Mouse (Mus musculus) forebrain, embryonic 15.5 days (tissue): ENCODE data around the gene Gper1. TPM values are rescaled to one million over a fixed set of nuclear protein-coding genes. Genes with fewer than 3 reads are reported as not detected.

ENCODE experiments used
- ATAC-seq: fragments of 200-750 bp; cut with Nextera tagmentation; replicated peaks from 2 replicates; pipeline ENCODE4 v1.8.0; 2017; ENCODE audit warnings: mild to moderate bottlenecking, moderate TSS enrichment, moderate library complexity
- H3K27ac ChIP-seq: fragments of 300-500 bp; sonication (generic); replicated peaks from 2 replicates; pipeline ENCODE4 v1.5.1; 2015; ENCODE audit warnings: mild to moderate bottlenecking, inconsistent platforms
- H3K27me3 ChIP-seq: fragments of 300-500 bp; sonication (generic); 2 replicates; pipeline ENCODE4 v1.6.1; 2015; ENCODE audit warnings: inconsistent platforms
- H3K36me3 ChIP-seq: fragments of 300-500 bp; sonication (generic); 2 replicates; pipeline ENCODE4 v1.6.1; 2015; ENCODE audit warnings: mild to moderate bottlenecking, inconsistent platforms
- H3K4me1 ChIP-seq: fragments of 300-500 bp; sonication (generic); 2 replicates; pipeline ENCODE4 v1.6.1; 2015; ENCODE audit warnings: inconsistent platforms
- H3K4me2 ChIP-seq: fragments of 300-500 bp; sonication (generic); replicated peaks from 2 replicates; pipeline ENCODE4 v1.6.1; 2015; ENCODE audit warnings: mild to moderate bottlenecking, inconsistent platforms
- H3K4me3 ChIP-seq: fragments of 300-500 bp; sonication (generic); 2 replicates; pipeline ENCODE4 v1.5.1; 2015; ENCODE audit warnings: mild to moderate bottlenecking, inconsistent platforms
- H3K9ac ChIP-seq: fragments of 300-500 bp; sonication (generic); replicated peaks from 2 replicates; pipeline ENCODE4 v1.6.1; 2015; ENCODE audit warnings: mild to moderate bottlenecking, inconsistent platforms
- H3K9me3 ChIP-seq: fragments of 300-500 bp; sonication (generic); 2 replicates; pipeline ENCODE4 v1.6.1; 2016; ENCODE audit warnings: inconsistent platforms
- WGBS: fragments of 180-500 bp; shearing (Covaris S2); methylation state at CpG from one replicate; pipeline ENCODE4 v1.1.7; 2015; ENCODE audit warnings: mixed read lengths; 5-methylcytosine and 5-hydroxymethylcytosine counted together
- polyA plus RNA-seq: library from polyadenylated mRNA; unstranded; fragments of >200 nt; fragmentation: Nextera tagmentation; extraction: Ambion mirVana; gene quantifications from 2 replicates; pipeline ENCODE4 v1.2.1, GENCODE M21; 2015

Gene Gper1
- polyA plus RNA-seq, 1 experiment from 2014 or later, result 7.3 TPM

DNA sequence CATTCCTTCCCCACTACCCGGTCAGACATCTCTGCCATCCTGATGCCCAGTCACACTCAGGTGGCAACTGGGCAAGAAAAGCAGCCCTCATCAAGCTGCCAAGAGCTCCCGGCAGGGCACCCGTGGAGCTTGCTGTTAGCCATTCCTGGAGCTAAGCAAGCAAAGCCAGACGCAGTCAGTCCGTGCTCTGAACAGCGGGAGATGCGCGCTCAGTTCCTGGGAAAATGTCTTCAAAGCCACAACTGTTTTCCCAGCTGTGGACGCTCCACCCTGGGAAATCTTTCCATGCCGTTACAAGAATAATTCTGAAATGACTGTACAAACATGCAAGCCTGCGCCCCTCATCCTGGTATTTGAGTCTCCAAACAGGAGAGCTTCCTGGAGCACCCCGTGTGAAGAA, 19.5 kb downstream of the Gper1 start:
- ATAC-seq, result no peak
- Histone ChIP-seq H3K27me3 (no peaks in the 10 kb centered on the region), H3K4me1 (peaks cover 21% of the 10 kb centered on the region), H3K4me2 (no peak overlapping the region), H3K36me3 (no peaks in the 10 kb centered on the region), H3K9ac (no peak overlapping the region), H3K9me3 (no peaks in the 10 kb centered on the region), H3K4me3 (no peak overlapping the region), H3K27ac (peak overlapping the region; percentile 49; the same call in 1 of the 2 replicates)
- 88% methylated on average over 12 of the region's 12 CpGs for WGBS

DNA sequence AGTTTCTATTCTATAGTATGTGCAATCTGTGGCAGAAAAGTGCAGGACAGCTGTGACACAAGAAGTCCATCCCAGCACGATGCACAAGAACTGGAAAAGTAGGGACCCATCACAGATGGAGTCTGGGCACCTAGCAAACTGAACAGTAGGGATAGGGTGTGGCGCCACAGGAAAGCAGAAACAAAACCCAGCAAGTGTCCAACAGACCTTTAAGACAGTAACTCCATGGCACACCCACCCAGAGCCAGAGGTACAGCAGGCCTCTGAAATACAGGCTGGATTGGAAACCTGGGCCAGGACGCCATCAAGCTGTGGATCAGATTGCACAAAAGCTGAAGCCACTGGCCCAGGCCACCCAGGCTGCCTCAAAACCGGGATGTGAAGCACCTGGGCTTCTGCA, 20.0 kb downstream of the Gper1 start:
- Histone ChIP-seq H3K27ac (peak overlapping the region; percentile 49; the same call in 1 of the 2 replicates), H3K4me1 (peaks cover 19% of the 10 kb centered on the region), H3K9me3 (no peaks in the 10 kb centered on the region), H3K4me2 (no peak overlapping the region), H3K9ac (no peak overlapping the region), H3K36me3 (no peaks in the 10 kb centered on the region), H3K27me3 (no peaks in the 10 kb centered on the region), H3K4me3 (no peak overlapping the region)
- WGBS, result 79% methylated on average over 4 of the region's 4 CpGs
- no peak for ATAC-seq

DNA sequence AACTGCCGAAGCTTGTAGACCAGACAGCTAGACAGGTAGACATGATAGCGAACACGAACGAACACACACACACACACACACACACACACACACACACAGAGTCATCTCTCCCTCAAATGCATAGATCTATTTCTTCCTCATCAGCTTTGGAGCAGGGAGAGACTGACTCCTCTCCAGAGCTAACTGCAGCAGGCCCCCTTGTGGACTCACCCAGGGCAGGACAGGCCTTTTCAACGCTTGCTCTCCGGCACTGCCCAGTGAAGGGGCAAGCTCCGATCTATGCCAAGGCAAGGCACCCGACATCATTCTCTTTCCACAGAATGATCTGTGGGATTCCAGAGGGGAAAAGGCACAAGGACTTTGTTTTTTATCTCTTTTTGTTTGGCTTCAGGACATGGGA, 22.3 kb downstream of the Gper1 start:
- no peaks in the 10 kb centered on the region for H3K9me3 ChIP-seq
- WGBS, result 88% methylated on average over 8 of the region's 8 CpGs
- no peaks in the 10 kb centered on the region for H3K27me3 ChIP-seq
- no peak overlapping the region for H3K27ac ChIP-seq
- no peak overlapping the region for H3K4me3 ChIP-seq
- H3K4me2 ChIP-seq, result no peak overlapping the region
- H3K36me3 ChIP-seq, result no peaks in the 10 kb centered on the region
- H3K9ac ChIP-seq, result no peak overlapping the region
- H3K4me1 ChIP-seq, result peaks cover 21% of the 10 kb centered on the region
- no peak for ATAC-seq

DNA sequence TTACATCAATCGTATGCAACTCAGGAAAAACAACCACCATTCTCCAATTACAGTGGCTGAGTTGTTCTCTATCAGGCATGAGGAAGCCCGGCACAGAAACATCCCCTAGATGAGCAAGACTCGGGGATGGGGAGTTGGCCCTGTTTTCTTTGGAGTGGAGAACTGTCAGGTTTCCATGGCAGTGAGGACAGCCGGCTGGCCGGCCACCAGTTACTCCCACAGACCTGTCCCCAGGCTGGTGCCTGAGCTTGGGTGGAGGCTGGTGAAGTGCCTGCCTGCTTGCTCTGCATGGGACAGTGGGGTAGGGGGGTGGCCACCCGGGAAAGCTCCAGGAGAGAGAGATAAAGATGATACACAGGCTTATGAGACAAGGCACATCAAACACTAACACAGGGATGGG, 25.1 kb downstream of the Gper1 start:
- no peaks in the 10 kb centered on the region for H3K27me3 ChIP-seq
- no peak for ATAC-seq
- H3K4me3 ChIP-seq, result no peak overlapping the region
- 75% methylated on average over 6 of the region's 6 CpGs for WGBS
- no peak overlapping the region for H3K27ac ChIP-seq
- no peak overlapping the region for H3K4me2 ChIP-seq
- no peak overlapping the region for H3K9ac ChIP-seq
- no peaks in the 10 kb centered on the region for H3K9me3 ChIP-seq
- H3K36me3 ChIP-seq, result no peaks in the 10 kb centered on the region
- peaks cover 13% of the 10 kb centered on the region for H3K4me1 ChIP-seq

DNA sequence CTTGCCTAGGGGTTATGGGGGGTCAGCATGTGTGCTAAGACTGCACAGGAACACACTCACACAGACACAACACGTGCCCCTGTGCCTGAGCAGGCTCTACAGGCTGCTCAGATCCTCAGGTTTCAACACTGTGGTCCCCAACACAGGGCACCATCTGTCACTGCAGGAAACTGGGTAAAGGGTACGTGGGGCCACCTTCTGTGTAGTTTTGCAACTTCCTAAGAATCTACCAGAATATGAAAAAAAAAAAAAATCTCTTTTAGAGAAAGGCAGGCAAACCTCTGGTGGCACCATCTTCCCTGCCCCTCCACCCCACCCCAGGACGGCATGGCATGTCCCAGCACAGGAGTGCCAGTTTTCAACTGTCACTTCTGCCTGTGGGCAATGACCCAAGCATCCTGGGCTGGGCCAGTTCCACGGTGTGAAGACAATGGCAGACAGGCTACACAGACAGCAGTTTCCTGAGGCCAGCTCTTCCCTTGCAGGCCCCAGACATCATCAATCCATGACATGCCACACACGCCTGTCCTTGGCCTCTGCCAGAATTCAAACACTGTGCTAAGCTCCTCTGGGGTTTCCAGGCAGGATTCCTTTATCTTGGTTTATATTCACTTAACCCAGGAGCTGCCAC, 26.3 kb downstream of the Gper1 start:
- Histone ChIP-seq H3K36me3 (no peaks in the 10 kb centered on the region; the same call in 1 of the 2 replicates), H3K27ac (peak overlapping the region; percentile 21; the same call in 1 of the 2 replicates), H3K4me3 (no peak overlapping the region), H3K4me1 (peaks cover 13% of the 10 kb centered on the region), H3K9me3 (no peaks in the 10 kb centered on the region), H3K9ac (no peak overlapping the region), H3K27me3 (no peaks in the 10 kb centered on the region), H3K4me2 (no peak overlapping the region)
- no peak for ATAC-seq
- WGBS, result 42% methylated on average over 5 of the region's 5 CpGs

DNA sequence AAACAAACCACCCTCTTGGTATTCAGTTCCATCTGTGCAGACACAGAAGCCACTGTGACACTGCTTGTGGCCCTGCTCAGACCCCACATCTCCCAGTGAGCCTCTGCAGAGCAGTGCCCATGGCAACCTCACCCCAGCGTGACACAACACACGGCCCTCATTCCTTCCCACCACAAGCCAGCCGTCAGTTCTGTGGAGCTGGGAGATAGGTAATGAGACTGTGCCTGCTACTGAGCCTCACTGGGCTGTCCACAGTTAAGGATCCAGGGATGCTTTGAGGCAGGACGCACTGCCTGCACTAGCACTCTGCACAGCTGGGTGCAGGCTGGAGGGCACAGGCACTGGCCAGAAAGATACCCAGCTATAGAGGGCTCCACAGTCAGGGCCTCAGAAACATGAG, 27.0 kb downstream of the Gper1 start:
- no peak for ATAC-seq
- Histone ChIP-seq H3K9ac (0 out of 2 replicates have a peak overlapping the region, but pooled peaks have one; percentile 20), H3K4me3 (no peak overlapping the region), H3K9me3 (no peaks in the 10 kb centered on the region), H3K27me3 (no peaks in the 10 kb centered on the region), H3K36me3 (no peaks in the 10 kb centered on the region; the same call in none of the 2 replicates), H3K4me2 (no peak overlapping the region), H3K4me1 (peaks cover 13% of the 10 kb centered on the region), H3K27ac (peak overlapping the region; percentile 21; the same call in 1 of the 2 replicates)
- 57% methylated on average over 4 of the region's 4 CpGs for WGBS

DNA sequence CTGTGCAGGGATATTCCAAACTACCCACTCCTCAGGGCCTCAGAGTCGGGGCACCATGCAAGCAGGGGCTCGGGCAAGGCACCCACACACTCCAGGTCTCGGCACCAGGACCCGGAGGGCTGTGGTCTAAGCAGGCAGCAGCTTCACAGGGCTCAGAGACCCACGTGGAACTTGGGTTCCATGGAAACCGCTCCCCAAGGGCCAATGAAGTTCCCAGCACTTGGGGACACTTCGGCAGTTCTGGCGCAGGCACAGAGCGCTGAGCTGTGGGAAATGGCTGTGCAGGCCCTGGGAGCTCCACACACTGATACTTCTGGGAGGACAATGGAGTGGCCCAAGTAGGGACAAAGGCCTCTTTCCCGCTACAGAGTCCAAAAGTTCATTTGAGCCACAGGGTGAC, 30.1 kb downstream of the Gper1 start:
- Histone ChIP-seq H3K27me3 (no peaks in the 10 kb centered on the region), H3K4me2 (no peak overlapping the region), H3K36me3 (peaks cover 4% of the 10 kb centered on the region), H3K9me3 (no peaks in the 10 kb centered on the region), H3K9ac (no peak overlapping the region), H3K4me1 (peaks cover 13% of the 10 kb centered on the region), H3K27ac (no peak overlapping the region), H3K4me3 (no peak overlapping the region)
- ATAC-seq, result no peak
- WGBS, result 90% methylated on average over 10 of the region's 10 CpGs

DNA sequence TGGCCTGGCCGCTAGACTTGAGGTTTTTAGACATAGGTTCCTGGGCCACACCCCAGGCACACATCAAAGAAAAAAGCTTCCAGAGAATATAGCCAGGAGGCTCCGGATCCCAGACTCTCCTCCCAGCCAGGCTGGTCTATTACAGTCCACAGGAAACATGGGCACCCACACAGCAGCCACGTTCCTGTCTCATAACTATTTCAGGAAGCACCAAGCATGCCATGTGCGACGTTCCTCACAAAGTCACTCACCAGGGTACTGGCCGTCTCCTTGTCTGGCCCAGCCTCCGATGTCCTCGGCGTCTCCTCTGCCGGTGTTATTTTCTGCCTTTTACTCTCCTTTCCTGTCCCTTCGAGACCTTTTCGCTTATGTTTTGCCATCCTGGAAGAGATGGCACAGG, 32.2 kb downstream of the Gper1 start:
- peaks cover 4% of the 10 kb centered on the region for H3K36me3 ChIP-seq
- no peak for ATAC-seq
- no peak overlapping the region for H3K9ac ChIP-seq
- H3K4me2 ChIP-seq, result no peak overlapping the region
- H3K27ac ChIP-seq, result no peak overlapping the region
- no peak overlapping the region for H3K4me3 ChIP-seq
- WGBS, result 94% methylated on average over 12 of the region's 12 CpGs
- peaks cover 14% of the 10 kb centered on the region for H3K4me1 ChIP-seq
- H3K9me3 ChIP-seq, result no peaks in the 10 kb centered on the region
- H3K27me3 ChIP-seq, result no peaks in the 10 kb centered on the region

DNA sequence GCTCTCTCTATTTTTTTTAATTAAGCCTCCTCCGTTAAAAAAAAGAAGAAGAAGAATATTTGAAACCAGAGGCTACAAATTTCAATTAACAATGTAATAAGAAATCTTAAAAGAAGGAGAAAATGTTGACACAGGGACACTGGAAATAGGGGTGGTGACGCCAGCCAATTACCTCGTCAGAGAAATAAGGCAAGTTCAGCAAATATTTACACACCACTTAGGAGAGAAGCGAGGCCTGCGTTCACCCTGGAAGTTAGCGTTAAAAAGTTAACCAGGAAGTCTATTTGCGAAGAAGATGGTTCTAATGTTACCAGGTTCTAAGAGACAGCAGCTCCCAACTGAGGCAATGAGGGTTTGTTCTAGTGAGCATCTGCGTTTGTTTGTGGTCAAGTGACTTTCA, 34.3 kb downstream of the Gper1 start:
- no peaks in the 10 kb centered on the region for H3K27me3 ChIP-seq
- no peak for ATAC-seq
- 89% methylated on average over 8 of the region's 8 CpGs for WGBS
- H3K4me1 ChIP-seq, result peaks cover 18% of the 10 kb centered on the region
- H3K4me2 ChIP-seq, result no peak overlapping the region
- no peak overlapping the region for H3K4me3 ChIP-seq
- H3K36me3 ChIP-seq, result peaks cover 4% of the 10 kb centered on the region
- no peak overlapping the region for H3K27ac ChIP-seq
- no peak overlapping the region for H3K9ac ChIP-seq
- no peaks in the 10 kb centered on the region for H3K9me3 ChIP-seq

DNA sequence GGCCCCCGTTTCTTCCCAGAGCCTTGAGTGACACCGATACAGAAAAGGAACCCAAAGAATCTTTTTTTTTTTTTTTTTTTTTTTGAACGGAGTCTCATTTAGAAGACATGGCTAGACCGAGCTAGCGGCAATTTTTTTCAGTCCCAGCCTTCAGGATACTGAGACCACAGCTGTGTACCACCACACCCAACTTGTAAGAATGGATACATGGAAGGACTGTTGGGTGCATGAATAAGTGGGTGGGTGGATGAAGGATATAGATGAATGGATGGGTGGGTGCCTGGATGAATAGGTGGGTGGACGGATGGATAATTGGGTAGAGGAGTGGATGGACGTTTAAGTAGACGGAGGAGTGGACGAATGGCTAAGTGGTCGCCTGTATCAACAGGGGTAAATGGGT, 37.0 kb downstream of the Gper1 start:
- Histone ChIP-seq H3K9ac (peak overlapping the region; percentile 64), H3K4me2 (peak overlapping the region; percentile 79), H3K36me3 (peaks cover 4% of the 10 kb centered on the region; the same call in 1 of the 2 replicates), H3K4me3 (peak overlapping the region; percentile 87), H3K27me3 (no peaks in the 10 kb centered on the region), H3K27ac (no peak overlapping the region), H3K4me1 (peaks cover 18% of the 10 kb centered on the region), H3K9me3 (no peaks in the 10 kb centered on the region)
- ATAC-seq, result no peak; the same call in 1 of the 2 replicates
- 7% methylated on average over 10 of the region's 10 CpGs for WGBS

DNA sequence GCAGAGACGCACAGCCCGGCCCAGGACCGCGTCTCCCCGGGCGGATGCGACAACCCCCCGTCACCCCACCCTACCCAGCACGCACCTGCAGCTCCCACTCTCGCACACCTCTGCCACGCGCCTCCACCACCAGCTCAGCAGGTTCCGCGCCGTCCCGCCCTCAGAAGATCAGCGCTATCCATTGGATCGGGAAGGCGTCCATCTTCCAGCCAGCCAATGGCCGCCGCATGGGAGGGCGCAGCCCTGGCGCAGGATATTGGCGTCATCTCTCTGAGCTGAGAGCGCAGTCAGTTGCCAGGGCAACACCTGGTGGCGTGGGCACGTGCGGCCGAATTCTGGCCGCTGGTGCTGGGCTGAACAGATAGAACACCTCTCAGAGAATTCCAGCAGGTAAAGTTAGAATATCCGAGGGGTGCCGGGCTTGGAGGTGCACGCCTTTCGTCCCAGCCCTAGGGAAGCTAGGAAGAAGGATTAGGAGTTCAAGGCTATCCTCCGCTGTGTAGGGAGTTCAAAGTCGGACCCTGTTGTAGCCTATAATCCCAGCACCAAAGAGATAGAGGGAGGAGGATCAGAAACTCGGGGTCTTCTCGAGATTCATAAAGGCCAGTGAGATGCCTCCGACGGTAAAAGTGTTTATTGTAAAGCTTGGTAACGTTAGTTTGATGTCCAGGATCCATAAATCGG, 37.6 kb downstream of the Gper1 start, which contains the start of gene 3110082I17Rik:
Gene 3110082I17Rik, minus strand, starts transcription at position 144 of the 684 bp plus-strand sequence.
- Histone ChIP-seq H3K9ac (peak within 1 kb of the TSS; percentile 64), H3K27me3 (no peaks in the 10 kb centered on the region), H3K27ac (no peak within 1 kb of the TSS), H3K9me3 (no peaks in the 10 kb centered on the region), H3K36me3 (no peaks in the 10 kb centered on the region), H3K4me2 (peak within 1 kb of the TSS; percentile 79), H3K4me1 (peaks cover 18% of the 10 kb centered on the region), H3K4me3 (peak within 1 kb of the TSS; percentile 87)
- WGBS, result 2% methylated on average over 42 of the region's 42 CpGs
- peak; percentile 99 for ATAC-seq

DNA sequence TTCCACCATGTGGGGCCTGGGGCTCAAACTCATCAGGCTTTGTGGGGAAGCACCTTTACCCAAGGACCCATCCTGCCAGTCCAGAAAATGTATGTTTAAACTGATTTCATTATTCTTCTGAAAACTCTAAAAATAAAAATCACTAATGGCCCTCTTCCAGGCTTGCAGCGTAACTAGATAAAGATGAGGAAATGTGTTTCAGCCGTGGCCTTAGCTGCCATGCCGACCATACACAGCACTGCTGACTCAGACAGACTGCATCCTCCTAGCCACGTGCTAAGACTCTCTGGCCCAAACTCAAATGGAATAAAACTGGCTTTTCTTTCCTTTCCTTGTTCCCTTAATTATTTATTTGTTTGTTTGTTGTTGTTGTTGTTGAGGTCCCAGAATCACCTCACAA, 41.9 kb downstream of the Gper1 start:
- no peak for ATAC-seq
- Histone ChIP-seq H3K27ac (no peak overlapping the region), H3K9ac (no peak overlapping the region), H3K4me1 (peaks cover 6% of the 10 kb centered on the region), H3K9me3 (no peaks in the 10 kb centered on the region), H3K4me2 (no peak overlapping the region), H3K36me3 (no peaks in the 10 kb centered on the region), H3K27me3 (no peaks in the 10 kb centered on the region), H3K4me3 (no peak overlapping the region)
- 84% methylated on average over 4 of the region's 4 CpGs for WGBS
